Mouse (Mus musculus): Measurements from ENCODE around the gene Ctnnd2. TPM values are rescaled to one million over a fixed set of nuclear protein-coding genes. Genes with fewer than 3 reads are reported as not detected.

Ctnnd2 gene
- total RNA-seq, 2 experiments from 2014 or later: not detected

DNA sequence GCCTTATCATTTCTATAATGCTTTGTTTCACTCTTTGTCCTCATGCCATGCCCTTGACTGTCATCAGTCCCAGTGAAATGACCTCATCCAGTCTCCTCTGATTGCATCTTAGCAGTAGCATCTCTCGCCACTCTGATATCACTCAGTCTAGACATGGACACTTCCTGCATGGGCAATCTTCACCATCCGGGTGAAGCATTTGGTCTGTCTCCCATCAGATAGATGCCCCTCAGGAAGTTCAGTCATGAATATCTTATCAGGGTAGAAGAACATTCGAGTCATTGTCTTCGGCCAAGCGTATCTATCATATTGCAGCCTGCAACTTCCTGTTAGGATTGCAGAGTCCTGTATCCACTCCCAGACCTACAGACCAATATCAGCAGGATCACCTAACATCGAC lies 523.5 kb downstream of the Ctnnd2 start:
- intact Hi-C loops (cut with DNase I): no loop called here
- DNase-seq: no peak

DNA sequence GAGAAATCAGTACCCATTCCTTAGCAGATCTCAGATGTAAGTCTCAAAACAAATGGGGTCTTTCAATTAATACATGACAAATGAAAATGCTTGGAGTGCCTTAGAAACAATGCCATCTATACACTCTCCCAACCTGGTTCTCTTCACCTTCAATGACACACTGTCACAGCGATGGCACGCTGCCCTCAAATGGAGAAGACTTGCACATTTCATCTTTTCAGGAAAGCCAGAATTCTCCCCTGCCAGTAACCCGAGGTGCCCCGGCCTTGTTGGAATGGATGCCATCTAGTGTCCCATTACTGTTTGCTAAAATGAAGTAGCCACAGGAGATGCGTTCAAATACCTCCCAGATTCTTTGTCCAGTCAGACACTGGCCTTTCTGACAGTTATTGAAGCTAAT lies 525.0 kb downstream of the Ctnnd2 start:
- intact Hi-C loops (cut with DNase I): no loop called here
- DNase-seq: no peak

DNA sequence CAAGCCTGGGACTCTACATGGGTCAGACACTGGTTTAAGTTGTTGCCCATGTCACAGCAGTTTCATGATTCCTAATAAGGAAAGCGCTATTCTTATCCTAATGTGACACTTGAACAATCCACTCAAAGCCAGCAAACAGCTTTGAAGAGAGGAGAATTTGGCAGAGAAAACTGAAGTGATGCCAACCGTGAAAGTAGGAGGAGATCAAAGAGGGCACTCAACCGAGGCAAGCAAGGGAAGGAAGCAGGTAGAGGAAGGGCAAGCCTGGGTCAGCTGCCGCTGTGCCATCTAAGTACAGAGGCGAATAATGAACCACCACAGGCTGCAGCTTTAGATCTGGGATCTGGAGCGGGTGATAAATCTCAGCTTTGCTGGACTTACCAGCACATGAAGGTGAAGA lies 528.4 kb downstream of the Ctnnd2 start:
- intact Hi-C loops (cut with DNase I): no loop called here
- no peak for DNase-seq

DNA sequence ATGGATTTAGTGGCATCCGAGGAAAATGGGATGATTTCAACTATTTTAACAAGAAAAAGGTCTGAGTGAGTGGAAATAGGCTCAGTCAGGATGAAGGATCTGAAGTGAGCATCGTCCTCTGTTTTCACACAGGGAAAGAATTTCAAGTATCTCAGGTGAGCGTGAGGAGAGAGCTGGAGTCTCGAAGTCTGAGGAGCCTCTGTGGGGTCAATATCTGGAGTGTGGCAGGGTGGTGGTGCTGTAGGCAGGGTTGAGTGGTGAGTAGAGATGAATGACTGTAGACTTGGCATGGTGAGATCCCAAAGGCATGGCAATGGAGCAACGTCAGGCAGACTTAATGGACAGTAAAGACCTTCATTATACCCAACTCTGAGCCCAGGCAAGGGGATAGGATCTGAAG lies 529.2 kb downstream of the Ctnnd2 start:
- no peak for DNase-seq
- intact Hi-C loops (cut with DNase I): no loop called here

DNA sequence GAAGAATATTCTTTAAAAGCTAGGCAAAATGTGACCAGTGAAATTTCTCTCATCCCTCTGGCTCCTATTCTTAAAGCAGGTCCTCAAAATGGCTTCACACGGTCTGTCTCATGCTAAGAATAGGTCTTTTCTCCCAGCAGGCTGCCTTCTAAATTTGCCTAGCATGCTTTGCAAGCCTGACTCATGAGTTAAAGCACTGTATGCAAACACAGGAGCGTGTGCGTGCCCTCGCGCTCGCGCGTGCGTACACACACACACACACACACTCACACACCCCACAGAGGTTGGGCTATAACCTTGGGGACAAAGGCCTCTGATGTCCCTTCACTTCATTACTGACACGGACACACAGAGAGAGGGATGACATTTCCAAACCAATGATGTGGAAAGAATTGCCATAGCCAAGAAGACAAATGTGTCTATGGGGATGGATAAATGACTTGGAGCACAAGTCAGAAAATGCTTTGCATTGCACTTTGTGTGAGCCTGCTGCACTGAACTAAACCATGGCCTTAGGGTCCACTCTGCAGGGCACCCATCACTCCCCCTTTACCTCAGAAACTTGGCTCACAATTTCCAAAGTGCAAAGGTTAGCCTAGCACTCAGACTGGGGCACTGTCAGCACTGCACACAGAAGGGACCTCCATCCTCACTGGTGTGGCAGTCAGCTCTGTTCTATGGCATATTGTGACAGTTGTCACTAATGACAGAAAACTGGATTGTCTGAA lies 536.8 kb downstream of the Ctnnd2 start:
- no peak for DNase-seq
- intact Hi-C loops (cut with DNase I): no loop called here

DNA sequence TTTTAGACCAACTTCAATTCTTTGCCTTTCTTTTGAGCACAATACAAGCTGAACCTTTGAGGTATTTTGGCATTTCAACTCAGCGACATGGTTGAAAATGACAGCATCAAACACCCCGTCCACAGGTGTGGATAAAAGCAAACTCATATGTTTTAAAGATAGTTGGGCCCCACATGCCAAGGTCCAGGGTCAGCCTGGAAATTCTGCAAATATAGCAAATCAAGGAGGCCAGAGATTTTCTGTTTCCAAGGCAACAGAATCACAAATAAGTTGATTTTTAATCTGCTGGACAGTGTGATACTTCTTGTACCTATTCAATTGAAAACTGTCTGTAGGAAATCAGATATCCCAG lies 537.3 kb downstream of the Ctnnd2 start:
- intact Hi-C loops (cut with DNase I): no loop called here
- no peak for DNase-seq

DNA sequence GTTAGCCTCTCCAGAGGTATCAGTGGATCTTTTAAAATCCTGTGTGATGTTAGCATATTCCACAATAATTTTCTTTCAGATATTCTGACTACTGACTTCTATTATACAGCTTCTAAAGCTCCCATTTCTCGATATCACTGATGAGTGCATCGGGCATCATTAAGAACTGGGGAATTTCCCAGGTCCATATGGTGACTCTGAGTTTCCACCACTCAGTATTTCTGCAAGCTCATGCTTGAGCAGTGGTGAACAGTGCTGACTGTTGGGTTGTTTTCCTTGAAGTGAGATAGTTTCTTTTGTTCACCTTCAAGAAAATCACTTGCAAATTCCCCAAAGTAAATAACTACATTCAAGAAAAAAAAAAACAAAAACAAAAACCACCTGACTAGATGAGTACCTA lies 542.4 kb downstream of the Ctnnd2 start:
- DNase-seq: no peak
- intact Hi-C loops (cut with DNase I): no loop called here

DNA sequence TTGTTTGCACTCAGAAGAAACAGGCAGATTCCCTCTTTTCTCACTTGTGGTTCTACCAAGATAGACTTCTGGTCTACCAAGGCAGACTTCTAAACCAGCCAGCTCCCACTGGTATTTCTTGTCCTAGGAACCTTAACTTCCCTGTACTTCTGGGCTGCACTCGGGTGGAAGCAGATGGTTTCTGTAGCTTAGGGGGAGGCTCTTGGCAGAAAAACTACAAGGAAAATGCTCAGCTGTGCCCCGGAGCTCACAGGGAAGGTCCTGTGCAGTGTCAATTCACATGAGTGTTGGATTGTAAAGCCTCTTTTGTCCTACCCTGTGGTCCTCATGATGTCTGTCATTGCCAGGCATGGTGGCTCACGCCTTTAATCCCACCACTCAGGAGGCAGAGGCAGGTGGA lies 546.4 kb downstream of the Ctnnd2 start:
- intact Hi-C loops (cut with DNase I): no loop called here
- no peak for DNase-seq

DNA sequence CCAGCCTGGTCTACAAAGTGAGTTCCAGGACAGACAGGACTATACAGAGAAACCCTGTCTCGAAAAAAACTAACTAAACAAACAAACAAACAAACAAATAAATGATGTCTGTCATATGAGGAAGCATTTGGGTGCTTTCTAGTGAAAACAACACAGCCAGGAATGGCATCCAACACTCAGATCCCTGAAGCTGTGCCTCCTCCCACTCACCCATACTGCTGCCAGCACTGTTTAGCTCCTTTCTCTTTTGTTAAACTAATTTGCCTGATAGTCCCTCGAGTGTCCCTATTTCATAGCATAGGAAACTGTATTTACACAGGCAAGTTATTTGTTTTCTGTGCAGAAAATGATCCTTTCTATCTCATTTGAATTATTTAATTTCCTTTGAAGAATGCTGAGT lies 546.8 kb downstream of the Ctnnd2 start:
- intact Hi-C loops (cut with DNase I): no loop called here
- no peak for DNase-seq

DNA sequence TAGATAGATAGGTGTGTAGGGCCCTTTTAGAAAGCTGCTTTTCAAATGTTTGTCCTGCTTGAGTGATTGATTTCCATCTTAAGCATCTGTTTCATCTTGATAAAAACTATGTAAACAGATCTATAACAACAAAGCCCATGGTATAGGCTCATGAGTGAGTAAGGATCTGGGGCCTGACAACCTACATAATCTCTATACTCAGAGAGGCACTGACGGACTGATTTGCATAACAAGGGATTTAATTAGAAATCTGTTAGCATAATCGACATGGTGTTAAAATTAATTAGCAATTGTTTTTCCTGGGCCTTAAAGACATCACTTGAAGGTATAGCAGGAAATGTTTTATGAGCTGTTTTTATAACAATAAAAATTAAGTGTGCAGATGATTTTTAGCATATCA lies 548.7 kb downstream of the Ctnnd2 start:
- intact Hi-C loops (cut with DNase I): no loop called here

DNA sequence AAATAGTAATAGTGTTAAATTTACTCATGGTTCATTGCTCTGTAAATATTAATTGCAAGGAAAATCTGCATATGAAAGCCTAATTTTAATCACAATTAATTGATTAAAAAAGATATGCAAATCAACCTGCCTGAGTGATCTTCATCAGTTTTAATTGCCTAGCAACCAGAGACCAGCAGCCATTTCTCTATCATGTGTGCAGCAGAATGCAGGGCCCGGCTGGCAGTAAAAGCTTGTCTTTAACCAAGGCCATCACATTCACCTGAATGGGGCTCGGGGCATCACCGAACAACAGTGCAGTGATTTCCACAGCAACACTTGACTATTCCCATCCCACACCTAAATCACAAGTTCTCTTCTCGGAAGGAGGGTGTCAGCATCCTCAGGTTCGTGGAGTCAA lies 553.7 kb downstream of the Ctnnd2 start:
- intact Hi-C loops (cut with DNase I): no loop called here
- DNase-seq: no peak

More for the DNA sequence above, 548.7 kb downstream of the Ctnnd2 start:
- DNase-seq: no peak

DNA sequence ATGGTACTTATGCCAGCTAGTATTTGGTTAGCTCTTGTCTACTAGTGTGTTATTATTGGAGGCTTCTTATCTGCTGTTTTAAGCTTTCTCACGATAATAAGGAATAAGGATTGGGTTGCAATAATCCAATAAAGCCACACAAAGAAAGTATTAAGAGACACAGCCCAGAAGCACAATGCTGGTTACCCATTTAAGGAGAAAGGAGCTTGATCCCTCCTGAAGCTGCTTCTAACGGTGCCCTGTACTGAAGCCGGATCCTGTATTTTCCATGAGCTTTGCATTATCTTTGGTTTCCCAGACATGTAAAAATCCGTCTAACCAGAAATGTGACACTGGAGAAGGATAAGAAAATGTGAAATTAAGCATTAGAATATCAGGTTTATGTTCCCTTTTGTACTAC lies 565.8 kb downstream of the Ctnnd2 start:
- no peak for DNase-seq
- intact Hi-C loops (cut with DNase I): no loop called here

DNA sequence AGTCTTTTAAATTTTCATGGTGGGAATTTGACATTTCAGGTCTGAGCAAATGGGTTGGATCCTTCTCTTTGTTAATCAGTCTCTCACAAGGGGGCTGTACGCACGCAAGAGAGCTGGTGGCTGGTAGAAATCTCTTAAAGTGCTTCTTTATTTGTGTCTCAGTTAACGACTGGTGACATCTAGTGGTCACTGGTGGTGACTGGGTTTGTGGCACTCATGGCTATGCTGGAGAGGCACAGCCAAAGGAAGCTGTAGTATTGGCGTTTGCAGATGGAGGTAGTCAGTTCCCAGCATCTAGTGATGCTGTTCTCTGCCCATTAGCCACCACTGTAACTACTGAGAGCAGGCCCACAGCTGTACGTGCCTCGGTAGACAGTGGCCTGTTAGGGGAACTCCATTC lies 568.3 kb downstream of the Ctnnd2 start:
- intact Hi-C loops (cut with DNase I): no loop called here
- DNase-seq: no peak

DNA sequence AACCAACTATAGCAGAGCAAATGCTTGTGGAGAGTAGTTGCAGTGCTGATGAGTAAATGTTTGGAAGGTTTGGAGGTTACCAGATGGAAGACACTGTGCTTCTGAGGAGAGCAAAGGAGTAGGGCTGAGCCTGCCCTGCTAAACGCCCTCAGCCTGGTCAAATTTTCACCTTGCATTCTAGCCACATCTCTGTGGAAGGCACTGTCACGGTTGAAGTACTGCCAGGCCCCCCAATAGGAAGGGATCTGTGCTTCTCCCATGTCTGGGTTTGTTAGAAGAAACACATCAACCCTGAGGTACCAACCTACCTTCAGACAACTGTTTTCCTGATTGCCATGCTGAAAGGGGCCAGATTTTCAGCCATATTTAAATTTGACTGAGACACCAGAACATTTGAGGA lies 585.6 kb downstream of the Ctnnd2 start:
- intact Hi-C loops (cut with DNase I): no loop called here
- no peak for DNase-seq

DNA sequence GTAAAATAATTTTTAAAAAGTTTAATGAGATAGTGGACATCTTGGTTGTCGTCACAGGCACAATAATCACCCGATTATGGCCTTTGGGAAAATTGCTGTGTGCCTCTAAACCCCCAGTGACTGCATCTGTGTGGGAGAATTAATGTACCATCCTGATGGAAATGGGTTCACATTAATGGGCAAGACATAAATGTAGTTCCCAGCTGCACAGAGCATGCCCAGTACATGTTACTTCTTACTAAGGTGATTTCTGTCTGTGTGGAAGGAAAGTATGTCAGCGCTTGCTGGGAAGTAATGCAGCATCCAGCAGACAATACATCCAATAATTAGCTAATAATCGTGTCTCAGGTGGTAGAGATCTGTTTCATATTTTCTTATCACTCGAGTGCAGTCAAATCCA lies 589.8 kb downstream of the Ctnnd2 start:
- intact Hi-C loops (cut with DNase I): no loop called here
- DNase-seq: no peak

DNA sequence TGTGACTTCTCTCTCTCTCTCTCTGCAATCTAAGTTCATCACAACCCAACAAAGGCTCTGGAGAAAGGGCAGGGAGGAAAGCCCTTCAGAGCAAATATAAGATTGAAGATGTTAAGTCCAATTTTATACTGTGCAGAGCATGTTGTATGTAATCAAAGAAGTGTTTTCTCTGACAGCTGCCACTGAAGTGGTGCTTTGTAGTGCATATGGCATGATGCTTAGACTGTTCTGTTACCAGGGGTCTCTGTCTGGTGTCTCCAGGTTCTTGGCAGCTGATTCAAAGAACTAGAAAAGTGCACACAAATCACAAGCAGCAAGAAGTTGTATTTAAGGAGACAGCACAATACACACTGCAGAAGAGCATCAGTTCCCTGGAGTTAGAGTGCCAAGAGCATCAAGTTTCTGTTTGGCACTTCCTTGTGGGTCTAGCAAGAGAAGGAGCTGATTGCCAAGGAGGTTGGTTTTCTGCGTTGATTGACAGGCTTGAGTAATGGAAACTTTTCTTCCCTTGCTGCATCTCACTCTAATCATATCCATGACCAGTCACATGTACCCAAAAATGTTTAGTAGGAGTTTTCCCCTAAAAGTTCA lies 590.4 kb downstream of the Ctnnd2 start:
- intact Hi-C loops (cut with DNase I): no loop called here
- no peak for DNase-seq

DNA sequence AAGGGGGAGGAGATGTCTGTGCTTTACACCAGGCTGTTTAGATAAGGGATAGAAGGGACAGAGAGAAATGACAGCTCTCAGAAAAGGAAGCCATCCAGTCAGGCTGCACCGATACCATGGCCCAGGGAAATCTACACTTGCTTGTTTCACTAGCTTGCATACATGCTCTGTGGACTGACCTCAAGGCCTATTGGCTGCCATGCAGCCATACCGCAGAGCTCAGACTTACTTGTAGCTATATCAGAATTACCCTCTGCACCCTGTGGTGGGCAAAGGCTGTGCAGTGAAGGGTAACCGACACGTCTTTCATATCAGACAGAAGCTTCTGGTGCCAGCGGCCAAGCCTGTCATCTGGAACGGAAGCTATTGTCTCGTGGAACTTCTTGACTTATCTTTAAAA lies 604.5 kb downstream of the Ctnnd2 start:
- intact Hi-C loops (cut with DNase I): no loop called here
- no peak for DNase-seq

DNA sequence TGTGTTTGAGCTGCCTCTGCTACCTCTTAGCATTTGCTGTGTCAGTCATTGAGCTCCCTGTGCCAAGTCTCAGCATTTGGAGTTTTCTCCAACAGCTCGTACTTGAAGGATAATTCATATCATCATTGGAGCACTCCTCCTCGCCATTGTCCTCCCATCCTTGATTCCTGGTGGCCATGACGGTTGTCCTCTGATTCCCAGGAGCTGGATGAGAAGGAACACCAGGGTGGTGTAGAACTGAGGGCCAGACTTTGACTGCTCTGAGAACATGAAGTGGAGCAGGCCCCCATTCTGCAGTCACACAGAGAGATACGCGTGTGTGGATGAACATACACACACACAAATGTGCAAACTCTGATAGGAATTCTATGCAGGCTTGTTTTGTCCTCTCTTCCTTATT lies 605.4 kb downstream of the Ctnnd2 start:
- DNase-seq: no peak
- intact Hi-C loops (cut with DNase I): no loop called here

DNA sequence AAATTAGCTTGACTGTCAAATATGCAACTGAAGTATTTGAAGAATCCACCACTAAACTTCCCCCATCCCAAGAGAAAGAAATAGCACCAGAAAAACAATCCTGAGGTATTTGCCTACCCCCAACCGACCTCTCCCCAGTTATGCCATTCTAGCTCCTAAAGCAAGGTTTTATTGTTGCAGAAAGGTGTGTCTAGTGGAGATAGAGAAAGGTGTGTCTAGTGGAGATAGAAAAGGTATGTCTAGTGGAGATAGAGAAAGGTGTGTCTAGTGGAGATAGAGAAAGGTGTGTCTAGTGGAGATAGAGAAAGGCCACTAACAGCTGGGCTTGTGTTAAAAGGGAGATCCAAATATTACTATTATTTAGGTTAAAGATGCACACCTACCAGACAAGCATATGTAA lies 607.5 kb downstream of the Ctnnd2 start:
- no peak for DNase-seq
- intact Hi-C loops (cut with DNase I): no loop called here

DNA sequence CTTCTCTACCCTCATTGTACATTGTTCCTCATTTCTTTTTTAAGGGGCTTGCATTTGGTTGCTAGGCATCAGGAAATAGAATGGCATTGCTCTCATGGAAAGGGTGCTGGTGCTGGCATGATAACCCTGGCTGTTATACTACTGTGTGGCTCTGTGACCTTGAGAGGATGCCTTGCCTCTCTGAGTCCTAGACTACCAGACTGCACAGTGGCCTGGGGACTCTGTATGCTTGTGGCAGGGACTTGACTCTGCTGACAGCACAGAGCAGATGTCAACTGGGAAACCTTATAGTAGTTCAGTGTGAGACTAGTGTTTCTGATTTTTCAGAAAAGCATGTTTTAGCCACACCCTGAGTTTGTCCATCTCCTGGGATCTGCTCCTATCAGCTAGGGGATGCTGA lies 608.6 kb downstream of the Ctnnd2 start:
- intact Hi-C loops (cut with DNase I): no loop called here
- no peak for DNase-seq

DNA sequence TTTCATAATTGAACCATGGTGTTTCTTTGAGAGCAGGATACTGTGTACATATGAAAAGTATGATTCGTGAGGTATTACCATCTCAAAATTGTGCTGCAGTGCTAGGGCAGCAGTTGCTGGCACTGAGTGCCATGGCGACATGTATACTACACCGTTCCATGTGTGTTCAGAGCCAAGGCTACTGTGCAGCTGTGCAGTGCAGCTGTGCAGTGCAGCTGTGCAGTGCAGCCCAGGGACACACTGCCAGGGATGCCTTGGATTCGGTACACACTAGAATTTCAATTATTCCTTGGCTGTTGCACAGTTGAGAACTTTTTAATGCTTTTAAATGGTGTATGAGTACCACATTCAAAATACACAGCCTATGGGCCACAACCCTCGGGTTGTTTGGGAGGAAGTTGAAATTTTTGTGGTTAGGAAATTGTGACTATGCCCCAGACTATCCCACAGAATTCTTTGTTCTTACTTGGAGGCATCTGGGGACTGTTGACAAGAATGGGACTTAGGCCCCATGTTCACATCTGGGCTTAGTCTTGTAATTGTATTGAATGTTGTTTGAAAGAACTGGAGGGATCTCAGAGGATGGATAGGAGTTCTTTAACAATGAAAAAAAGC lies 613.4 kb downstream of the Ctnnd2 start:
- intact Hi-C loops (cut with DNase I): no loop called here
- DNase-seq: no peak

DNA sequence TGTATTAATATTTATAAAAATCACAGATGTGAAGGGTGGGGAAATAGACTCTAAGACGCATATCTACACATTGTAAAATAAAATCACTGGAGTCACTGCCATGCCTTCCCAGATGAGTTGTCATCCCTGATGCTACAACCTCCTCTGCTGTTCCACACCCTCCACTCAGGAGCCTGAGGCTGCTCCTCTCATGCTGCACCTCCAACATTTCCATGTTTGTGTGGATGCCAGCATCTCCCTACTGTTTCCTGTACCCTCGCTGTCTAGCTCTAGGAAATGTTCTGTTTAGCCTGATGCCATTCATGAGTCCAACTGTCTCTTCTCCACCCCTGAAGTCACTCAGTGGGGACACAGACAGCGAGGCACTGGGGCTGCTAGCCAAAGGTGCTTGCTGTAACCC lies 620.9 kb downstream of the Ctnnd2 start:
- intact Hi-C loops (cut with DNase I): no loop called here
- no peak for DNase-seq

Measured in gastrocnemius, postnatal 36 days (tissue).